Mouse (Mus musculus): ENCODE results near the gene Dnajb14. TPM values are rescaled to one million over a fixed set of nuclear protein-coding genes. Genes with fewer than 3 reads are reported as not detected.

The Dnajb14 gene
- total RNA-seq, 2 experiments from 2014 or later, result 44.5 to 47.6 TPM

GRCm38 (mm10) chr3:137864124-137864987 lies 3.1 kb upstream of the Dnajb14 start, which contains the start of gene H2afz:
H2afz (plus strand) TSS chr3:137864487.
- peak within 1 kb of the TSS; percentile 96 for H3K27ac ChIP-seq
- intact Hi-C loops (cut with DNase I), result loop anchor here (5.0 kb wide), 1 partner anchor 578 kb away; the partner anchor contains the start of gene Adh5
- no peak; the same call in 1 of the 2 replicates for TF ChIP-seq CTCF (IDR thresholded peaks at IDR 0.05)
- peak within 1 kb of the TSS; percentile 87 for H3K4me3 ChIP-seq
- peak; percentile 98 to 99 for DNase-seq (ENCODE audit: extremely low spot score in 1 of 2, low spot score in 2 of 2)

- H3K4me3 ChIP-seq, result peak overlapping the region; percentile 87
- peak; percentile 89 for DNase-seq (ENCODE audit: extremely low spot score in 1 of 2, low spot score in 2 of 2)
- peak; percentile 83 for TF ChIP-seq CTCF (IDR thresholded peaks at IDR 0.05)
- H3K27ac ChIP-seq, result peak overlapping the region; percentile 96
- intact Hi-C loops (cut with DNase I), result loop anchor here (5.0 kb wide), 3 partner anchors 127 to 577 kb away; partner anchors contain the start of genes 1110002E22Rik, Adh5 and Gm5105
Measured at GRCm38 (mm10) chr3:137864988-137865982, 2.2 kb upstream of the Dnajb14 start.

GRCm38 (mm10) chr3:137867133-137867436 lies 390 bp upstream of the Dnajb14 start:
- Histone ChIP-seq H3K4me3 (peak overlapping the region; percentile 67), H3K27ac (peak overlapping the region; percentile 98)
- no peak for DNase-seq (ENCODE audit: extremely low spot score in 1 of 2, low spot score in 2 of 2)
- no peak for TF ChIP-seq CTCF (IDR thresholded peaks at IDR 0.05)
- intact Hi-C loops (cut with DNase I), result loop anchor here (1.0 to 5.0 kb wide), 4 partner anchors 51 to 277 kb away; partner anchors contain the start of genes 1110002E22Rik, Gm5105, Lamtor3 and Mttp

GRCm38 (mm10) chr3:137868094-137868913 lies 829 bp downstream of the Dnajb14 start:
- no peak for TF ChIP-seq CTCF (IDR thresholded peaks at IDR 0.05)
- intact Hi-C loops (cut with DNase I), result loop anchor here (5.0 kb wide), 2 partner anchors 124 to 199 kb away; partner anchors contain the start of genes 1110002E22Rik and Gm5105
- Histone ChIP-seq H3K4me3 (peak overlapping the region; percentile 67), H3K27ac (peak overlapping the region; percentile 89)
- no peak for DNase-seq (ENCODE audit: extremely low spot score in 1 of 2, low spot score in 2 of 2)

- no peak for DNase-seq (ENCODE audit: extremely low spot score in 1 of 2, low spot score in 2 of 2)
- H3K4me3 ChIP-seq, result no peak overlapping the region
- intact Hi-C loops (cut with DNase I), result loop anchor here (5.0 kb wide), 2 partner anchors 123 to 198 kb away; partner anchors contain the start of genes 1110002E22Rik and Gm5105
- no peak for TF ChIP-seq CTCF (IDR thresholded peaks at IDR 0.05)
- H3K27ac ChIP-seq, result no peak overlapping the region
Measured at GRCm38 (mm10) chr3:137869395-137869794, 1.9 kb downstream of the Dnajb14 start.

- intact Hi-C loops (cut with DNase I), result no loop called here
- Histone ChIP-seq H3K27ac (no peak overlapping the region), H3K4me3 (no peak overlapping the region)
- no peak for DNase-seq (ENCODE audit: extremely low spot score in 1 of 2, low spot score in 2 of 2)
- no peak for TF ChIP-seq CTCF (IDR thresholded peaks at IDR 0.05)
Measured at GRCm38 (mm10) chr3:137879313-137879712, 11.8 kb downstream of the Dnajb14 start.

- Histone ChIP-seq H3K27ac (no peak overlapping the region), H3K4me3 (no peak overlapping the region)
- intact Hi-C loops (cut with DNase I), result no loop called here
- TF ChIP-seq CTCF (IDR thresholded peaks at IDR 0.05), result no peak
- no peak for DNase-seq (ENCODE audit: extremely low spot score in 1 of 2, low spot score in 2 of 2)
Measured at GRCm38 (mm10) chr3:137880109-137880748, 12.8 kb downstream of the Dnajb14 start.

GRCm38 (mm10) chr3:137881093-137881492 lies 13.6 kb downstream of the Dnajb14 start:
- intact Hi-C loops (cut with DNase I), result no loop called here

GRCm38 (mm10) chr3:137887961-137888360 lies 20.5 kb downstream of the Dnajb14 start:
- intact Hi-C loops (cut with DNase I), result no loop called here
- no peak overlapping the region for H3K27ac ChIP-seq
- no peak for TF ChIP-seq CTCF (IDR thresholded peaks at IDR 0.05)
- no peak overlapping the region for H3K4me3 ChIP-seq
- no peak for DNase-seq (ENCODE audit: extremely low spot score in 1 of 2, low spot score in 2 of 2)

More at GRCm38 (mm10) chr3:137881093-137881492, 13.6 kb downstream of the Dnajb14 start:
- DNase-seq (ENCODE audit: extremely low spot score in 1 of 2, low spot score in 2 of 2), result no peak
- no peak overlapping the region for H3K27ac ChIP-seq
- H3K4me3 ChIP-seq, result no peak overlapping the region
- TF ChIP-seq CTCF (IDR thresholded peaks at IDR 0.05), result no peak

- no peak overlapping the region for H3K4me3 ChIP-seq
- no peak overlapping the region for H3K27ac ChIP-seq
- DNase-seq (ENCODE audit: extremely low spot score in 1 of 2, low spot score in 2 of 2), result no peak
- TF ChIP-seq CTCF (IDR thresholded peaks at IDR 0.05), result no peak
- intact Hi-C loops (cut with DNase I), result no loop called here
Measured at GRCm38 (mm10) chr3:137891089-137891488, 23.6 kb downstream of the Dnajb14 start.

Data from left cerebral cortex, adult 2 months (tissue).